Mouse (Mus musculus): ENCODE data around the gene Vsig2. TPM values are rescaled to one million over a fixed set of nuclear protein-coding genes. Genes with fewer than 3 reads are reported as not detected.

Vsig2 gene
- total RNA-seq, 2 experiments from 2014 or later = 2.4 to 4.8 TPM

DNA sequence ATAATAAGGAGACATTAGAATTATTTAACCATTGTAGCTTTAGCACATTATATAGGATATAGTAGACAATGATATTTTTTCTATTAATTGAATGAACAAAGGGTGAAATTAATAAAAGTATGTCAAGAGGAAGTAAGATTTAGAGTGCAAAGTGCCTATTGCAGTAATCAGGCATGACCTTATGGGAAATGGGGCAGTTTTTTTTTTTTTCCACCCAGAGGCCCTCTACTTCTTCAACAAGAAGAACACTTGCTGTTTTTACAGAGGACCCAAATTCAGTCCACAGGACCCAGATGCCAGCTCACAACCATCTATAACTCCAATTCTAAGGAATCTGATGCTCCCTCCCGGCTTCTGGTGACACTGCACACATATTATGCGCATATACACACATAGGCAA, 21.6 kb downstream of the Vsig2 start:
- no peak for DNase-seq (ENCODE audit: low spot score in 2 of 2)

DNA sequence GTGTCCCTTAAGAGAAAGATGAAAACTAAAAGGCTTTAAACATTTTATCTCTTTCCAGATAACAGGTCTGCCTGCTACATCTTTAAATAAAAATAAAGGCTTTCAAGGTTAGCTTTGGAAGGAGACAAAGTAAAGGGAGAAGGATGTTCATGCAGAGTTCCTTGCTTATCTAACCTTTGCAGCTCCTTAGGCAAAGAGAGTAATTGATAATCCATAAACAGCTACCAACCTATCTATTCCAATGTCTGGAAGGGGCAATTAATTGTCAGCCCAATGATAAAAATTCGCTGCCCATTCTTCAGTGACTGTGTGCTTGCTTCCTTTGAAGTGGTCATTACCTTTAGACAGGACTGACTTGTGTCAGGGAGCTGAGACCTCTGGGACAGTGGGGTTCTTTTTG, 24.8 kb downstream of the Vsig2 start:
- no peak for DNase-seq (ENCODE audit: low spot score in 2 of 2)

DNA sequence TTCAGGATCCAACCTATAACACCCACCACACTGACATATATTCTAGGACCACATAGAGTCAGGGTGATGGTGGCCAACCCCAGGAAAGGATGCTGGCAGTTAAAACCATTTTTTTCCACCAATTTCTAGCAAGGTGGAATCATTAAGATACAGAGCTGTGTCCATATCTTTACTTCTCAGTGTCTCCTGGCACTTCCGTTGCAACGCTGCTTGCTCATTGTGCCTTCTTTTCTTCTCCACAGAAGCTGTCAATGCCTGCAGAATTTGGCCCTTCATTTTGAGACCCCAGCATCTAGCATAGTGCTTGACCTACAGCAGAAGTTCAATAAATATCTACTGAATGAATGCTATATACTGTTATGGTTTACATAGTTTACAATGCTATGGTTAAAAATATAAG, 28.0 kb downstream of the Vsig2 start:
- DNase-seq (ENCODE audit: low spot score in 2 of 2) = no peak

DNA sequence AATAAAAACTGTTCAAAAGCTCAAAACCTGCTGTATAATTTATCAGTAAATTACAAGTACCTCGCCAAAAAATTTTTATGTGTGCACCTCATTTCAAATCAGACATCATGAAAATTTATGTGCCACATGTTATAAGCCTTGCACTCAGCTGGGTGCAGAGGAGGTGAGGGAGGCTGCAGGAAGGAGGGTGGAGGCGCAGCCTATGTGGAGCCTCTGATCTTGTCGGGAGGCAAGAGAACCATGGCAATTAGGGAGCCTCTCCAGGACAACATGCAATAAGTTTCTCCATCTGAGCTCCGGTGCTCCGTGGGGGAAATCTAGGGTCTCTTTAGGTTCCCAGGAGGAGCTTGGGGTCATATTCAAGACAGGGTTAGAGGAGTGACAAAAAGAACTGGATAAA, 28.4 kb downstream of the Vsig2 start:
- no peak for DNase-seq (ENCODE audit: low spot score in 2 of 2)

DNA sequence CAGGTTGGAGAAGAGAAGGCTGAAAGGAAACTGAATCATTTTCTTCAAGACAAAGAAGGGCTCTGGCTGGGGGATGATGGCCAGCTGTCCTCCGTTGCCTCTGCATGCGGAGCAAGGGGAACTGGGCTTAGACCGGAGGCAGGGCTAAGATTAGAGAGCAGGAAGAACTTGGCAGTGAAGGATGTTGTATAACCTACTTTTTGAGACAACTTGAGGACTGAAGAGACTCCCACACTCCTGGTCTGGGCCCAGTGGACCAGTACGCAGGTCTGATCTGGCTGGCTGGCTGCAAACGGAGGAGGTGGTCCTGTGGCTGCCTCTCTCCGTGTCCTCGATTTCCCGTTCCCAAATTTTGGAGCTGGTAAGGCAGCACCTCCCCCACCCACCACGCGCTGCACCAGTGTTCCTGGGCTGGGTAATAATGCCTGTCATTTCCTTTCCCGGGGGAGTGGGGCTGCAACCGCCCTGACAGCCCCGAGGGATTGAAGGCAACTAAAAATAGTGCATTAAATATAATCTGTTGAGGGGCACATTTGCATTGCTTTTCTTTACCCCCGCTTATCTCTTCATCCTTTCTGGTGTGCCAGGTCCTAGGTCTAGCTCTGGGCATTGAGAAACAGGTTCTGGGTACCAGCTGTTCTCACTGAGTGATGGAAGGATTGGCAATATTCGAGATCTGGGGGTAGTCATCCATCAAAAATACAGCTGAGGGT, 29.0 kb downstream of the Vsig2 start:
- peak; percentile 34 to 55 for DNase-seq (ENCODE audit: low spot score in 2 of 2)

DNA sequence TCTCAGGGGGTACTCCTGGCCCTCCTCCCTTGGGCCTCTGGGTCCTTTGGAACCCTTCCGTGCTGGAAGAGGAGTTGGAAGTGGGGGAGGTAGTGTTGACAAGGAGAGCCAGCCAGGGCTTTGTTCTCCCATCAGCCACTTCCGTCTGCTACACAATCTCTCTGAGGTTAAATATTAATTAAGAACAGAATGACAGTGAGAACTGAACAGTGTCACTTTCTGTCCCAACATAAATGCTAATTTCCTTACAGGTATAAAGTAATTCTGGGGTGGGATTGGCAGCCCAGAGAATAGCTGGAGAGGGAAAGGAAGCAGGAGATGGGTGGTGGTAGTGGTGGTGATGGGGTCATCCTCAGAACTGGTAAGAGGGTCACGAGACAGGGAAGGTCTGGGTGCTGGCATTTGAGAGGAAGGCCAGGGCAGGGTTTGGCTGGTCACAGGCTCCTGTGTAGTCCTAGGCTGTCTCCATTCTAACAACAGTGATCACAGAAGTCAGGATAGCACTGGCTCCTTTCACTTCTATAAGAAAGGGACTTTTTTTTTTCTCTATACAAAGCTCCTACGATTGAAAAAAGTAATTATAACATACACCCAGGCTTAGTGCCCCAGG, 29.7 kb downstream of the Vsig2 start:
- no peak for DNase-seq (ENCODE audit: low spot score in 2 of 2)

DNA sequence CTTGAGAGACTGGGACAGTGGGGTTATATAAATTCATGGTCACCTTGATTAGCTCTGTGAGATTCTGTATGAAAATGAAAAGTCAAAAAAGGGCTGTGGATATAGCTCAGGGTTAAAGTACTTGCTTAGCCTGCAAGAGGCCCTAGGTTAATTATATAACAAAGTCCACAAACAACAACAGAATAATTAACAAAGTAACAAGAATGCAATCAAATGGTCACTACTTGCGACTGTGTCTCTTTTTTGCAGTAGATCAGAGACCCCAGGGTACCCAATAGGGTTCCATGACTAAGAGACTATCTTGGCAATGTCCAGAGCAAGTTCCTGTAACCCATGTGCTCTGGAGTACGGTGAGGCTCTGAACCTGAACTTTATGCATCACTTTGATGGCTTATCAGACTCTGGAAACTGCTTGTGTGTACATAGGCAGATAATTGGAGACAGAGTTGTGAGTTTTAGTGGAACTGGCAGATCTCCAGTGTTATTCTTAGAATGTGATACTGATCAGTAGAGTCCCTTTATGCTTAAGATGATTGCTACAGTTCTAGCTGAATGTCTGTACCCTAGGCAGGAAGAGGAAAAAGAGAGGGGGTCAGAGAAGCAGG, 30.3 kb downstream of the Vsig2 start:
- DNase-seq (ENCODE audit: low spot score in 2 of 2) = no peak

DNA sequence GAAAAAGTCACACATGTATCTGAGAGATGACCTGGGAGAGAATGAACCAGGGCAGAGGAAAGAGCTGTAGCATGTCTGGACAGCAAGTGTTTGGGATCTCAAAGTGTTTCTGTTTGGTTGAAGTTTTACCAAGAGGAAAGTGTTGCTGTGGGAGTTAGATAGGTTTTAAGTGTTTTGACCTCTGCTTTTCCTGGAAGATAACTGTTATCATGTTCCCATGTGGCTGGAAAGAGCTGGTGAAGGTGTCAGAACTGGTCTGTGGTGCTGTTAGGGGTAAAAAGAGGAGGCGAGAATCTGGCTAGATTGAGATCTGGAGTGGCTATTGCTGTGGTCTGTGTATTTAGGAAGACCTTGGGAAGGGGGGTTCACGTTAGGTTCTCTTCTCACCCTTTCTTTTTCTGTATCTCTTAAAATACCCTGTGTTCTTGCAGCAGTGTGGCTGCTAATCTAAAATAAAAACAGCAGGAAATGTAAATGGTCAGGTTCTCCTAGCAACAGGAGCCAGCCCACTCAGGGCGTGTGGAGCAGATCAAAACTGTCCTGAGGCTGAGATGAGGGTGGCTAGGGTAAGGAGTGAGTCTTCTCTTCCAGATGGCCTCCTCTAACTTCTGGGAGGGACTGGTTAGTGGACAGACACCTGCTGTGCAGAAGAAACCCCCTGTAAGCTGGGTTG, 33.3 kb downstream of the Vsig2 start:
- no peak for DNase-seq (ENCODE audit: low spot score in 2 of 2)

DNA sequence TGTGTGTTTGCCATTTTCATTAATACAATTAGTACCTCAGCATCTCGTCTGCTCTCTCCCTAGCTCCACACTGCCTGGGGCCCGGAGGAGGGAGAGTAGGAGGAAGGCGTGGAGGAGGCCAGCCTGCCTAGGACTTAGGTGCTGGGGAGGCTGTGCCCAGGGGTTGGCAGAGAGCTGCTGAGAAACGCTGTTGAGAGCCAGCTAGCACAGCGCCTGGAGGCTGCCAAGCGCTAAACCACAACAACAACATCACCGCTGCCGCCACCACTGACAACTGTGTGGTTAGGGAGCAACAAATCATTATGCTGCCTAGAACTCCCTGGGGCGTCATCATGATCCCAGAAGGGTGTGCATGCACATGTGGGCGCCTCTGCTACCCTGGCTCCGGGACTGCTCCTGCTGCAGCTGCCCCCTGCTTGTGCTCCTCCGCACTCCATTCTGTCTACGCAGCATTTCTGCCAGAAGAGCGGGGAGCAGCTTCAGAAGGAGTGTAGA, 37.4 kb downstream of the Vsig2 start:
- DNase-seq (ENCODE audit: low spot score in 2 of 2) = peak; percentile 43 to 53

DNA sequence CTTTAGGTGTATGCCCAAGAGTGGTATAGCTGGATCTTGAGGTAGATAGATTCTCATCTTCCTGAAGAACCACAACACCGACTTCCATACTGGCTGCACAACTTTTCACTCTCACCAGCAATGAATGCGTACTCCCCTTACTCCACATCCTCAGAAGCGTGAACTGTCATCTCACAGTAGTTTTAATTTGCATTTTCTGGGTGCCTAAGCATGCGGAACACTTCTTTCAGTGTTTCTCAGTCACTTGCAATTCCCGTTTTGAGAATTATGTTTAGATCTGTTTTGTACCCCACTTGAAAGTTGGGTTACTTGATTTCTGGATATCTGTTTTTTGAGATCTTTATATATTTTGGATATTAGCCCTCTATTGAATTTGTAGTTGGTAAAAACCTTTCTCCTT, 44.5 kb downstream of the Vsig2 start:
- DNase-seq (ENCODE audit: low spot score in 2 of 2) = no peak

DNA sequence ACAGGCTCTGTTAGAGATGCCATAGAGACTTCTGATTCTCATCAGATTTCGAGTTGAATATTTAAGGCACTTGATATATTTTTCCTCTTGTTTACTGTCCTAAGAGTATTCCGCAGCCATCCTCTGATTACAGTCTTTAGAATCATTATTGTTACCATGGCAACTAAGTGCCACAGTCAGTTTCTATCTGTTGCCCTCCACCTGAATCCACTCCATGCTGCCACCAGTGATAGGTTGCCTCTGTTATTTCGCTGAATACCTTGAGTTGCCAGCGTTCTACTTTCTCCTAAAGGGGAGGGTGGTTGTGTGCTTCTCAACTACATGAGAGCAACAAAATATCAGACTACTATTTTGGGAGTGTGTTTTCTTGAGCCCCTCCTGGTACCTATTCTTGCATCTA, 47.7 kb downstream of the Vsig2 start:
- DNase-seq (ENCODE audit: low spot score in 2 of 2) = no peak

DNA sequence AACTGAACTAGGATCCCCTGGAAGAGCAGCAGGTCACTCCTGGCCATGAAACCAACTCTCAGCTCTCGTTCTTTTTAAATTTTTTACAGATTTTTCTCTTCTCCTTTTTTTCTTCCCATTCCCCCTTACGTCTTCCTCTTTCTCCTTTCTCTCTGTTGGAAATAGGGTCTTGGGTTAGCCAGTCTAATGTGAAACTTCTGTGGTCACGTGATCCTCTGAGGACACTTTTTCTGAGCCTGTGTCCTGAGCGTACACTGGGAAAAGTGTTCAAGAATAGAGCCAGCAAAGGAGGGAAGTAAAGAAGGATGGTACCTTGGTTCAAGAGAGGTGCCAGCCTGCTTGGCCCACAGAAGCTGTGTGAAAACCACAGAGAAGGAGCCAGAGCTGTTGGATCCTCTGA, 51.3 kb downstream of the Vsig2 start:
- DNase-seq (ENCODE audit: low spot score in 2 of 2) = no peak

DNA sequence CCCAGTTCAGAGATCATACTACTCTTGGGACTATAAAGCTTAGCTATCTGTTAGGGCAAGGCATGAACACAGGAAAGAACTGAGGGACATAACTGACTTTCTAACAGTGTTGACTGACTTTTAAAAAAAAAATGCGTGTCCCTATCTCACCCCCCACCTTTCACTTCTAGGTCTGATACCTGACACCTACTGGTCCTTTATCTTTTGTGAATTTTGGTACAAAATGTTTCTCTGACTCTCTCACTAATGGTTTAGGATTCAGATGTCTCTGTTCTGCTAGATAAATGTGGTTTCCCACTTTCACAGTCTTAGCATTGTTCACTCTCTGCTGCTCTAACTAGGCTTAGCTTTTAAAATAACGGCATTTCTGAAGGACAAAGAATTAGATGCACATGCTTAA, 53.0 kb downstream of the Vsig2 start:
- DNase-seq (ENCODE audit: low spot score in 2 of 2) = no peak

DNA sequence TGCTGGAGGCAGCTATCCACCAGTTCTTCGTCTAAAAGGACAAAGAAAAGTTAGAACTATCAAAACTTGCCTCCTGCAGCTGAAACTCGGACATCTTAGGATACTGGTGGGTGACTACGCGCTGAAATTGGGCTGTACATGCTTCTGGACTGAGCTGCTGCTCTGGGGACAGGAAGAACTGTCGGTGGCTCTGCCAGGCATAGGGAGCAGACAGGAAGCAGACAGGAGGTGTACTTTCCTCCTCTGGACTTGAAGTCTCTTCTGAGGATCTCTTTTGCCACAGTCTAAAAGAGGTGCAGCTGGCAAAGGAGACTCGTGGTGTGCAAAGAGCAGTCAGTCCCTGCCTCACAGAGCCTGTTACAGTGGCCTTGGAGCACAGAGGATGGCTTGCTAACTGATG, 53.6 kb downstream of the Vsig2 start:
- no peak for DNase-seq (ENCODE audit: low spot score in 2 of 2)

DNA sequence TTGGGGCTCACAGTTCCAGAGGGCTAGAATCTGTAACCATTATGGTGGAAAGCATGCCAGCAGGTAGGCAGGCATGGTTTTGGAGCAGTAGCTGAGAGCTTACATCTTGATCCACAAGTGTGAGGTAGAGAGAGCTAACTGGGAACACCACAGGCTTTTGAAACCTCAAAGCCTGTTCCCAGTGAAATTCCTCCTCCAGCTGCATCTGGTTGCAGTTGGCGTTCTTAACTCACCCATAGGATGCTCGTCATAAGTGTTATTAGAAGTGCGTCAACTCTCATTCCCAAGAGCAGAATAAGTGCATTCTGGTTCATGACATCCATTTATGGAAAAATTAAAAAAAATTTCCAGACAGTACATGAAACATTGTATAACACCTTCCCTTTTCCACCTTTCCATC, 54.6 kb downstream of the Vsig2 start:
- no peak for DNase-seq (ENCODE audit: low spot score in 2 of 2)

Other genes starting within 250 kb of the Vsig2 start
- gene Ccdc15, start 190.8 kb upstream of the Vsig2 start, total RNA-seq (2021) = 1 to 10 TPM; 3.1 to 4.0 TPM
- gene Hepacam, start 171.9 kb upstream of the Vsig2 start, total RNA-seq (2021) = 10 to 100 TPM; 66.7 to 72.3 TPM
- 1 to 10 TPM; 6.9 to 8.3 TPM for gene Robo4, start 137.4 kb upstream of the Vsig2 start, total RNA-seq (2021)
- 10 to 100 TPM; 14.9 to 22.8 TPM for gene Robo3, start 106.0 kb upstream of the Vsig2 start, total RNA-seq (2021)
- 10 to 100 TPM; 24.5 to 29.1 TPM for gene Msantd2, start 49.9 kb upstream of the Vsig2 start, total RNA-seq (2021)
- 10 to 100 TPM; 30.3 to 31.5 TPM for gene Esam, start 11.2 kb upstream of the Vsig2 start, total RNA-seq (2021)
- 1,000 to 10,000 TPM; 1,430 to 1,457 TPM for gene Nrgn, start 13.6 kb downstream of the Vsig2 start, total RNA-seq (2021)
- gene Siae, start 16.4 kb downstream of the Vsig2 start, total RNA-seq (2021) = 10 to 100 TPM; 10.9 to 12.0 TPM
- 1 to 10 TPM; 2.2 TPM for gene Spa17, start 74.5 kb downstream of the Vsig2 start, total RNA-seq (2021)
- 10 to 100 TPM; 53.4 to 55.6 TPM for gene Tbrg1, start 118.1 kb downstream of the Vsig2 start, total RNA-seq (2021)
- gene Panx3, start 130.0 kb downstream of the Vsig2 start, total RNA-seq (2021) = not detected
- not detected for gene Olfr160, start 177.0 kb downstream of the Vsig2 start, total RNA-seq (2021)
- gene Olfr874, start 205.9 kb downstream of the Vsig2 start, total RNA-seq (2021) = not detected
- gene Olfr875, start 232.6 kb downstream of the Vsig2 start, total RNA-seq (2021) = not detected

All from layer of hippocampus, postnatal 10 days (tissue).